Mouse (Mus musculus): ENCODE data around the gene Olfr494.

Olfr494 gene

DNA sequence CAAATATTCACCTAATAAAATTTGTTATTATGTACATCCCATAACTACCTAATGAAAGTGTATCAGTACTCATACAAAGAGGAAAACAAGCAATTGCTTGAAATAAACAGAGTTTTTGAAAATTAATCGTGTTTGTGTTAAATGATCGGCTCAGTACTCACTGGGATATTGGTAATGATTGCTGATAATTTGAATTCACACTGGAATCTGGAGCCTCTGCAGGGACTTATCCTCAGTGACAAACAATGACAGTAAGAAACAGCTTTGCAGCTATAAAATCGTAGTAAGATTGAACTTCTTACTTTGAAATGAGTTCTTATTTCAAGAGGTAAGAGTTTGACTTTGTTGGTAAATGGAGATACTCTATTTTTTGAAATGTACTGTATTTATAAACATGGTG, at the start of gene Olfr494:
Gene Olfr494 (plus strand): TSS at position 301 of the 400 bp plus-strand sequence.
- no peaks in the 10 kb centered on the region for H3K27me3 ChIP-seq (ENCODE audit: control insufficient read depth, insufficient read depth, low read length, poor library complexity, severe bottlenecking)
- no peak for DNase-seq (ENCODE audit: low read depth, low spot score)
- no peaks in the 10 kb centered on the region for H3K36me3 ChIP-seq (ENCODE audit: control insufficient read depth, insufficient read depth, low read length, poor library complexity, severe bottlenecking)

- no peak for DNase-seq (ENCODE audit: low read depth, low spot score)
- no peaks in the 10 kb centered on the region for H3K27me3 ChIP-seq (ENCODE audit: control insufficient read depth, insufficient read depth, low read length, poor library complexity, severe bottlenecking)
- H3K36me3 ChIP-seq (ENCODE audit: control insufficient read depth, insufficient read depth, low read length, poor library complexity, severe bottlenecking), result no peaks in the 10 kb centered on the region
Observed at GRCm38 (mm10) chr7:108323574-108323973, 41.6 kb upstream of the Olfr494 start, which contains the start of gene Olfr492. Gene Olfr492, minus strand, starts transcription at chr7:108323674.

- H3K27me3 ChIP-seq (ENCODE audit: control insufficient read depth, insufficient read depth, low read length, poor library complexity, severe bottlenecking), result no peaks in the 10 kb centered on the region
- DNase-seq (ENCODE audit: low read depth, low spot score), result no peak
Observed at GRCm38 (mm10) chr7:108346879-108347278, 18.3 kb upstream of the Olfr494 start, which contains the start of gene Olfr493. Gene Olfr493, minus strand, starts transcription at chr7:108346979.

DNA sequence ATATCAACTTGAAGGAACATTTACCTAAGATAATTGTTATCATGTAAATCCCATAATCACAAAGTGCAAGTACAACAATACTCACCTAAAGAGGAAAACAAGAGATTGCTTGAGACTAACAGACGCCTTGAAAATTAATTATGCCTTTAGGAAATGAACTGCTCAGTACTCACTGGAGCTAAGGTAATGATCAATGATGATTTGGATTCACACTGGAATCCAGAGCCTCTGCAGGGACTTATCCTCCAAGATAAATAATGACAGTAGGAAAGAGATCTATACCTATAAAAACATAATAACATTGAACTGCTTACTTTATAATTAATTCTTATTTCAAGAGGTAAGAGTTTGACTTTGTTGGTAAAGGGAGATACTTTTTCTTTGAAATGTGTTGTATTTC, 27.7 kb downstream of the Olfr494 start, which contains the start of gene Olfr495:
Gene Olfr495 (plus strand): TSS at position 301 of the 400 bp plus-strand sequence.
- DNase-seq (ENCODE audit: low read depth, low spot score), result no peak
- no peaks in the 10 kb centered on the region for H3K36me3 ChIP-seq (ENCODE audit: control insufficient read depth, insufficient read depth, low read length, poor library complexity, severe bottlenecking)
- no peaks in the 10 kb centered on the region for H3K27me3 ChIP-seq (ENCODE audit: control insufficient read depth, insufficient read depth, low read length, poor library complexity, severe bottlenecking)

More at GRCm38 (mm10) chr7:108346879-108347278, 18.3 kb upstream of the Olfr494 start, which contains the start of gene Olfr493:
- H3K36me3 ChIP-seq (ENCODE audit: control insufficient read depth, insufficient read depth, low read length, poor library complexity, severe bottlenecking), result no peaks in the 10 kb centered on the region
